Mouse (Mus musculus): ENCODE results near the gene Glis3. TPM values are rescaled to one million over a fixed set of nuclear protein-coding genes. Genes with fewer than 3 reads are reported as not detected.

Glis3 gene
- total and polyA plus RNA-seq, 3 experiments, result not detected

DNA sequence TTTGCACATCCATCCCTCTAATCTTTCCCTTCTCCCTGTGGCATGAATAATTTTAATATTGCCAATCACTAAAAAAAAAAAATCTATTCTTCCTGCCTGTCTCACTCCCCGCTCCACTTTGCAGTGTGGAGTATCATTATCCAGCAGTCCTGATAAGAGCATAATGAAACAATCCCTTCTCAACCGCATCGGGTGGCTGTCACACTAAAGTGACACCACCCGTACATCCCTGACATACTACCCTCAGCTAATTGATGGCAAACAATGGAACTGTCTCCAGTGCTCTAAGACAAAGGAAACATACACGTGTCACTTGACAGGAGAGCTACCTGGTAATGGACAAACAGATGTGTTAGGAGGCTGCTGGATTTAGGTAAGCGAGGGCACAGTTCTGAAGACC, 373.8 kb downstream of the Glis3 start:
- Histone ChIP-seq H3K36me3 (ENCODE audit: control insufficient read depth in 1 of 2, insufficient read depth in 2 of 2, low read length in 2 of 2) (no peaks in the 10 kb centered on the region), H3K27ac (ENCODE audit: control insufficient read depth, low read depth, low read length) (no peak overlapping the region), H3K9me3 (replicated peaks; ENCODE audit: insufficient read depth, low read length) (no peaks in the 10 kb centered on the region), H3K9ac (ENCODE audit: control insufficient read depth, low read depth, low read length, poor library complexity, severe bottlenecking) (no peak overlapping the region), H3K4me1 (ENCODE audit: control insufficient read depth in 1 of 2, insufficient read depth in 2 of 2, low read length in 2 of 2) (no peaks in the 10 kb centered on the region), H3K4me3 (ENCODE audit: control insufficient read depth in 1 of 2, insufficient read depth in 1 of 2, low read depth in 2 of 2, low read length in 2 of 2) (no peak overlapping the region), H3K79me2 (ENCODE audit: control insufficient read depth, insufficient read depth, low read length, poor library complexity) (no peaks in the 10 kb centered on the region), H3K27me3 (ENCODE audit: control insufficient read depth in 1 of 2, insufficient read depth in 2 of 2, low read length in 2 of 2) (no peaks in the 10 kb centered on the region)
- TF ChIP-seq E2F4 (IDR thresholded peaks at IDR 0.05; ENCODE audit: borderline replicate concordance, low read depth, low read length) (no peak), KAT2A (conservative IDR thresholded peaks at IDR 0.05; ENCODE audit: low read depth, low read length) (no peak), MAX (IDR thresholded peaks at IDR 0.05; ENCODE audit: low read length) (no peak), NELFE (IDR thresholded peaks at IDR 0.05; ENCODE audit: low read depth, low read length) (no peak), ZMIZ1 (IDR thresholded peaks at IDR 0.05; ENCODE audit: low read depth, low read length) (no peak), NRF1 (IDR thresholded peaks at IDR 0.05; ENCODE audit: insufficient read depth, low read depth, low read length, poor library complexity, severe bottlenecking) (no peak), JUND (IDR thresholded peaks at IDR 0.05; ENCODE audit: low read depth, low read length) (no peak), ZNF384 (IDR thresholded peaks at IDR 0.05; ENCODE audit: low read depth, low read length) (no peak), CHD1 (IDR thresholded peaks at IDR 0.05; ENCODE audit: low read depth, low read length) (no peak), CHD2 (IDR thresholded peaks at IDR 0.05; ENCODE audit: low read length) (no peak), RCOR1 (IDR thresholded peaks at IDR 0.05; ENCODE audit: low read depth, low read length) (no peak), POLR2AphosphoS2 (IDR thresholded peaks at IDR 0.05; ENCODE audit: low read length) (no peak), POLR2AphosphoS5 (IDR thresholded peaks at IDR 0.05; ENCODE audit: borderline replicate concordance, low read depth, low read length) (no peak)
- no peak for DNase-seq (ENCODE audit: low read depth, low spot score)

DNA sequence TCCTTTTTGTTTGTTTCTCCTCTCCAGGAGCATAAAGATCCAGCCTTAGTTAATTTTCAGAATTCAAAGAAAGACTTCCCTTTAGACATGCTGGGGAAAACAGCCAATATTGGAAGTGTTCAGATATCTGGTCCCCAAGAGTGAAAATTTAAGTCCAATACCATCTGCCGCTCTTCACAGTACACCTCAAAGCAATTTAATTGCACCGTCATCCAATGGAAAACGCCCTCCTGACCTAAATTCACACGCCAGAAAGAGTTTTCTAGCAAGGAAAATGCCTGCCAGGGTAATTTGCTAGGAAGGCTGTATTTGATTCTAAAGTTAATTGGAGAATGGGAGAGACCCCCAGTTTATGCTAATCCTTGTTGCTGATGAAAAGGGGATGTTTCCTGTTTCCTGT, 374.4 kb downstream of the Glis3 start:
- no peaks in the 10 kb centered on the region for H3K27me3 ChIP-seq (ENCODE audit: control insufficient read depth in 1 of 2, insufficient read depth in 2 of 2, low read length in 2 of 2)
- no peak overlapping the region for H3K9ac ChIP-seq (ENCODE audit: control insufficient read depth, low read depth, low read length, poor library complexity, severe bottlenecking)
- no peaks in the 10 kb centered on the region for H3K9me3 ChIP-seq (replicated peaks; ENCODE audit: insufficient read depth, low read length)
- H3K4me1 ChIP-seq (ENCODE audit: control insufficient read depth in 1 of 2, insufficient read depth in 2 of 2, low read length in 2 of 2), result no peaks in the 10 kb centered on the region
- H3K4me3 ChIP-seq (ENCODE audit: control insufficient read depth in 1 of 2, insufficient read depth in 1 of 2, low read depth in 2 of 2, low read length in 2 of 2), result no peak overlapping the region
- TF ChIP-seq MEF2A (IDR thresholded peaks at IDR 0.05; ENCODE audit: extremely low read depth, insufficient replicate concordance, low read depth, low read length, poor library complexity, severe bottlenecking) (no peak), POLR2AphosphoS5 (IDR thresholded peaks at IDR 0.05; ENCODE audit: borderline replicate concordance, low read depth, low read length) (no peak), USF1 (IDR thresholded peaks at IDR 0.05; ENCODE audit: low read depth, low read length) (no peak), MYC (IDR thresholded peaks at IDR 0.05; ENCODE audit: low read depth, low read length) (no peak), POLR2A (IDR thresholded peaks at IDR 0.05; ENCODE audit: control insufficient read depth in 1 of 2, insufficient read depth in 1 of 2, low read depth in 1 of 2, low read length in 2 of 2, poor library complexity in 1 of 2) (no peak)
- H3K27ac ChIP-seq (ENCODE audit: control insufficient read depth, low read depth, low read length), result no peak overlapping the region
- no peak for DNase-seq (ENCODE audit: low read depth, low spot score)
- H3K36me3 ChIP-seq (ENCODE audit: control insufficient read depth in 1 of 2, insufficient read depth in 2 of 2, low read length in 2 of 2), result no peaks in the 10 kb centered on the region
- no peaks in the 10 kb centered on the region for H3K79me2 ChIP-seq (ENCODE audit: control insufficient read depth, insufficient read depth, low read length, poor library complexity)

Data from MEL (cell line).